26 mouse cellular contexts compared by ENCODE assay signal in the genomic region with DNA sequence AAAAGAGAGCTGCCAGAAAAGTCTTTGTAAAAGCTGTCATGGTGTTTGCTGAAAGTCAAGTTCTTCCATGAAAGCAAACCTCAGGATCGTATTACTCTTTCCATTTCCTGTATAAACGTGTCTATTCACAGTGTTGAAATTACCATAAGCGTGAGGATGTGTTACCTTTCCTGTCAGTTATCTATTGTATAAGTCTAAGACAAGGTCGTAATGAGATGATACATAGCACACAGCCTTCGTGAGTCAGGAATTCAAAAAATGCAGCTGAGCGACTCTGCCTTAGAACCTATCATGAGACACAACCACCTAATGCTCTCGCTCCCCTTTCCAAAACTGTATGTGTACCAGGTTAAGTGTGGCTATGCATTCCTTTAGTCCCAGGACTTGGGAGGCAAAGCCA.
"Had no signal": no experiment of that assay in that cellular context is flagged by ENCODE, and none has a peak within 500 bp of the region (broad histone marks: within the 10 kb centered on the region; RNA-seq: fewer than 3 reads in every experiment).

No protein-coding gene starts in this region.

- H3K9me3 ChIP-seq: heart, embryonic 13.5 days; heart, embryonic 15.5 days; hindbrain, embryonic 13.5 days; hindbrain, embryonic 15.5 days; kidney, embryonic 15.5 days; limb, embryonic 13.5 days; limb, embryonic 15.5 days; liver, embryonic 12.5 days had no signal

- H3K4me2 ChIP-seq: heart, embryonic 11.5 days; heart, embryonic 13.5 days; heart, embryonic 15.5 days; hindbrain, embryonic 13.5 days; hindbrain, embryonic 15.5 days; kidney, embryonic 15.5 days; limb, embryonic 13.5 days; limb, embryonic 15.5 days; liver, embryonic 12.5 days had no signal

- ATAC-seq: hindbrain, postnatal 0 days; intestine, embryonic 16.5 days; liver, embryonic 12.5 days had no signal

- H3K27me3 ChIP-seq: heart, embryonic 13.5 days; heart, embryonic 15.5 days; hindbrain, embryonic 13.5 days; hindbrain, embryonic 15.5 days; kidney, embryonic 15.5 days; limb, embryonic 13.5 days; limb, embryonic 15.5 days; liver, embryonic 12.5 days had no signal

- H3K4me3 ChIP-seq: heart, adult 2 months; heart, embryonic 13.5 days; heart, embryonic 15.5 days; hindbrain, embryonic 13.5 days; hindbrain, embryonic 15.5 days; kidney, embryonic 15.5 days; limb, embryonic 13.5 days; limb, embryonic 15.5 days; liver, embryonic 12.5 days had no signal

- H3K27ac ChIP-seq: heart, adult 2 months; heart, embryonic 13.5 days; heart, embryonic 15.5 days; hindbrain, embryonic 13.5 days; hindbrain, embryonic 15.5 days; hindbrain, postnatal 0 days; kidney, embryonic 15.5 days; kidney, postnatal 0 days; limb, embryonic 13.5 days; limb, embryonic 15.5 days; liver, embryonic 12.5 days had no signal

- DNase-seq: gastrocnemius, postnatal 14 days; gastrocnemius, postnatal 36 days; heart, adult 11 months; heart, adult 2 months; heart, postnatal 14 days; heart, postnatal 36 days; kidney, adult 11 months; kidney, adult 2 months; kidney, adult 9 months; kidney, postnatal 14 days; kidney, postnatal 36 days; layer of hippocampus, adult 9-11 months; layer of hippocampus, postnatal 36 days; left cerebral cortex, postnatal 4 days had no signal

- H3K36me3 ChIP-seq: heart, embryonic 13.5 days; heart, embryonic 15.5 days; hindbrain, embryonic 13.5 days; hindbrain, embryonic 15.5 days; kidney, embryonic 15.5 days; limb, embryonic 13.5 days; limb, embryonic 15.5 days; liver, embryonic 12.5 days had no signal

- H3K9ac ChIP-seq: heart, embryonic 13.5 days; heart, embryonic 15.5 days; hindbrain, embryonic 13.5 days; hindbrain, embryonic 15.5 days; kidney, embryonic 15.5 days; limb, embryonic 13.5 days; limb, embryonic 15.5 days; liver, embryonic 12.5 days had no signal
